Mouse (Mus musculus) limb, embryonic 11.5 days (tissue): ENCODE data around the gene Arsg. TPM values are rescaled to one million over a fixed set of nuclear protein-coding genes. Genes with fewer than 3 reads are reported as not detected.

ENCODE experiments used
- ATAC-seq: fragments of 200-750 bp; cut with Nextera tagmentation; 2 replicates; pipeline ENCODE4 v1.8.0; 2017; ENCODE audit warnings: low read depth; ENCODE audit not compliant: insufficient number of reproducible peaks, low FRiP score, low TSS enrichment
- DNase-seq: peaks from one replicate; pipeline ENCODE4 v3.0.0-alpha.2; 2015; ENCODE audit warnings: low spot score
- H3K27ac ChIP-seq: fragments of 300-500 bp; sonication (generic); replicated peaks from 2 replicates; pipeline ENCODE4 v1.5.1; 2014; ENCODE audit warnings: low read depth, mild to moderate bottlenecking, low read length
- H3K27me3 ChIP-seq: fragments of 300-500 bp; sonication (generic); 2 replicates; pipeline ENCODE4 v1.6.1; 2014; ENCODE audit warnings: mild to moderate bottlenecking, low read length, mixed read lengths; ENCODE audit not compliant: control insufficient read depth, insufficient read depth
- H3K36me3 ChIP-seq: fragments of 300-500 bp; sonication (generic); 2 replicates; pipeline ENCODE4 v1.6.1; 2014; ENCODE audit warnings: mild to moderate bottlenecking, low read length, moderate library complexity, mixed read lengths; ENCODE audit not compliant: control insufficient read depth, insufficient read depth
- H3K4me1 ChIP-seq: fragments of 300-500 bp; sonication (generic); 2 replicates; pipeline ENCODE4 v1.6.1; 2014; ENCODE audit warnings: low read length, mixed read lengths; ENCODE audit not compliant: control insufficient read depth, insufficient read depth
- H3K4me2 ChIP-seq: fragments of 300-500 bp; sonication (generic); 2 replicates; pipeline ENCODE4 v1.6.1; 2014; ENCODE audit warnings: low read depth, mild to moderate bottlenecking, moderate library complexity; ENCODE audit not compliant: severe bottlenecking
- H3K4me3 ChIP-seq: fragments of 300-500 bp; sonication (generic); 2 replicates; pipeline ENCODE4 v1.5.1; 2014; ENCODE audit warnings: low read depth, low read length
- H3K9ac ChIP-seq: fragments of 300-500 bp; sonication (generic); 2 replicates; pipeline ENCODE4 v1.6.1; 2014; ENCODE audit warnings: mild to moderate bottlenecking, low read length
- H3K9me3 ChIP-seq: fragments of 300-500 bp; sonication (generic); 2 replicates; pipeline ENCODE4 v1.6.1; 2016; ENCODE audit warnings: low read length; ENCODE audit not compliant: control insufficient read depth
- WGBS: fragments of 180-500 bp; shearing (Covaris S2); extraction: QIAGEN DNeasy Blood & Tissue Kit; methylation state at CpG from one replicate; pipeline ENCODE4 v1.1.7; 2014; 5-methylcytosine and 5-hydroxymethylcytosine counted together
- polyA plus RNA-seq: library from polyadenylated mRNA; unstranded; fragments of >200 nt; fragmentation: Nextera tagmentation; extraction: Ambion mirVana; gene quantifications from 2 replicates; pipeline ENCODE4 v1.2.1, GENCODE M21; 2014

The Arsg gene
- polyA plus RNA-seq, 1 experiment from 2014 or later = 1.6 TPM

GRCm38 (mm10) chr11:109594761-109595160 is 121.6 kb downstream of the Arsg start:
- no peak for ATAC-seq
- WGBS = 90% methylated on average over 8 of the region's 8 CpGs
- peaks cover 4% of the 10 kb centered on the region; the same call in 1 of the 2 replicates for H3K36me3 ChIP-seq
- H3K4me2 ChIP-seq = no peak overlapping the region
- no peak overlapping the region for H3K4me3 ChIP-seq
- H3K9ac ChIP-seq = no peak overlapping the region
- peaks cover 12% of the 10 kb centered on the region; the same call in 1 of the 2 replicates for H3K4me1 ChIP-seq
- H3K9me3 ChIP-seq = no peaks in the 10 kb centered on the region
- no peaks in the 10 kb centered on the region for H3K27me3 ChIP-seq
- H3K27ac ChIP-seq = no peak overlapping the region
- no peak for DNase-seq

DNA sequence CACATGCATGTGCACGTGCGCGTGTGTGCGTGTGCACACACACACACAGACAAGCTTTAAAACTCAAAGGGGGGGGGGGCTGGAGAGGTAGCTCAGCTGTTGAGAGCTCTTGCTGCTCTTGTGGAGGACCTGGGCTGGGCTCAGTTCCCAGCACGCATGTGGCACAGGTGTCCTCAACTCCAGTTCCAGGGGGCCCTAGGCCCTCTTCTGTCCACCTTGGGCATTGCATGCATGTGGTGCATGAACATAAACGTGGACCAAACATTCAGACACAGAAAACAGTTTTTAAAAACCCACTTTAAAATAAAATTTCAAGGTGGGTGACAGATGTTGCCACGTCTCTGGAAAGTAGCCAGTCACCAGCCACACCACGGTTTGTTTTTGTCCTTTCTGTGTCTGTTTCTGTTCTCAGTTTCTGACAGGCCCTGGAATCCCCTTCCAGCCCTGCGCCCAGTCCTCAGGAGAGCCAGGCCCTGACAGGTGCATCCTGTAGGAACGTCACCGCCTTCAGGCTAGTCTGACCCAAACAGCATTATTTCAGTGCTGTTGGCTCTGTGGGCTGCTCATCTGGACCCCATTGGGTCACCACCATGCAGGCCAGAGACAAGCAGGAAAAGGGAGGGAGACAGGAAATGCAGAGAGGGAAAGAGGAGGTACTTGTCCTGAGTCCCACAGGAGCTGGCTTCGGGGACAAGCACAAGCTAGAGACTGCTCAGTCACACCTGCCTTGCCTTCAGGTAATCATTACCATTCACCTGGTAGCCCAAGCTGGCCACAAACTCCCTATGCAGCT is 125.8 kb downstream of the Arsg start:
- Histone ChIP-seq H3K4me3 (no peak overlapping the region), H3K9me3 (no peaks in the 10 kb centered on the region), H3K4me2 (no peak overlapping the region), H3K27ac (no peak overlapping the region), H3K27me3 (no peaks in the 10 kb centered on the region), H3K9ac (no peak overlapping the region), H3K36me3 (peaks cover 4% of the 10 kb centered on the region; the same call in 1 of the 2 replicates), H3K4me1 (peaks cover 2% of the 10 kb centered on the region; the same call in 1 of the 2 replicates)
- no peak for DNase-seq
- no peak for ATAC-seq
- 83% methylated on average over 12 of the region's 12 CpGs for WGBS

DNA sequence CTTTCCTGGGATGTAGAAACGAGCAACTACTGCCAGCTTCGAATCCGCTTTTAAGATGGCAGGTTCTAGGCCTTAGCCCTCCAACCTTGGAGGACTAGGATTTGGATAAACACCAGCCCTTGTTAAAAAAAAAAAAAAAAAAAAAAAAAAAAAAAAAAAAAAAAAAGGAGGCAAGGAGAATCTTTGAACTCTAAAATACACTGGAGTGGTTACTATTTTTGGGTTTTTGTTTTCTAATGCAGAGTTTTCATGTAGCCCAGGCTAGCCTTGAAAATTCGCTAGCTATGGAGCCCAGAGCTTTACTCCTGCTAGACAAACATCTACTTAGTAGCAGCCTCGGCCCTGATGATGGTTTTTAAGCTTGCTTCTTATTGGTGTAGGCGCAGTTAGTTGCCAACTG is 134.4 kb downstream of the Arsg start:
- whole genome bisulfite sequencing = 88% methylated on average over 6 of the region's 6 CpGs
- DNase-seq (no peak), ATAC-seq (no peak)
- no peak overlapping the region for H3K4me2 ChIP-seq
- no peaks in the 10 kb centered on the region for H3K9me3 ChIP-seq
- H3K27me3 ChIP-seq = no peaks in the 10 kb centered on the region
- peaks cover 15% of the 10 kb centered on the region for H3K4me1 ChIP-seq
- H3K36me3 ChIP-seq = no peaks in the 10 kb centered on the region
- H3K27ac ChIP-seq = no peak overlapping the region
- no peak overlapping the region for H3K9ac ChIP-seq
- H3K4me3 ChIP-seq = no peak overlapping the region

DNA sequence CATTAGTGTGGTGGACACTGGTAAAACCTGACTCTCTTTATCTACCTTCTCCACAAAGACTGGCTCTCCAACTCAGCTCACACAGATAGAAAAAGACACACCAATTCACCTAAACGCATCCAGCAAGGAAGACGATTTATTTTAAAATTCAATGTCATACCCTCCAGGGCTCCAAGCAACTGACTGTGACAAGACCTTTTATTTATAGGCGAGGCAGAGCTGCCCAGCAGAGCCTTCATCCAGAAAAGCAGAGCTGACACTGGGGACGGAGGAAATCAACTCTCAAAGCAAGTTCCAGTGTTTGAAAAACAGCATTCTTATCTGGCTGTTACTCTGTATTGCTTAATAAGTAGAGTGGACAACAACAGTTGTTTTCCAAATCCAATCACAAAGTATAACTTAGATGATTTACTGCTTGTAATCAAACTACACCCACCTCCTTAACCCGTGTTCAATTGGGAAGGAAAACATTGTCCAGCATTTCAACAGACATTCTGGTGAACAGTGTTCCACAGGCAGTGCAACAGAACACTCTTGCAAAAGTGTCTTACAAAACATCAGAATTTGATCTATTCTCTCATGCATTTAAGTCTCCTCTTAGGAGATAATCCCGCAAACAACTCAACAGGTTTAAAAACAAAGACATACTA is 135.9 kb downstream of the Arsg start:
- Histone ChIP-seq H3K4me3 (no peak overlapping the region), H3K9me3 (no peaks in the 10 kb centered on the region), H3K4me2 (no peak overlapping the region), H3K27ac (no peak overlapping the region), H3K27me3 (no peaks in the 10 kb centered on the region), H3K4me1 (peaks cover 15% of the 10 kb centered on the region), H3K9ac (no peak overlapping the region), H3K36me3 (no peaks in the 10 kb centered on the region)
- DNase-seq (no peak), ATAC-seq (no peak)
- WGBS = 75% methylated on average over 6 of the region's 6 CpGs

DNA sequence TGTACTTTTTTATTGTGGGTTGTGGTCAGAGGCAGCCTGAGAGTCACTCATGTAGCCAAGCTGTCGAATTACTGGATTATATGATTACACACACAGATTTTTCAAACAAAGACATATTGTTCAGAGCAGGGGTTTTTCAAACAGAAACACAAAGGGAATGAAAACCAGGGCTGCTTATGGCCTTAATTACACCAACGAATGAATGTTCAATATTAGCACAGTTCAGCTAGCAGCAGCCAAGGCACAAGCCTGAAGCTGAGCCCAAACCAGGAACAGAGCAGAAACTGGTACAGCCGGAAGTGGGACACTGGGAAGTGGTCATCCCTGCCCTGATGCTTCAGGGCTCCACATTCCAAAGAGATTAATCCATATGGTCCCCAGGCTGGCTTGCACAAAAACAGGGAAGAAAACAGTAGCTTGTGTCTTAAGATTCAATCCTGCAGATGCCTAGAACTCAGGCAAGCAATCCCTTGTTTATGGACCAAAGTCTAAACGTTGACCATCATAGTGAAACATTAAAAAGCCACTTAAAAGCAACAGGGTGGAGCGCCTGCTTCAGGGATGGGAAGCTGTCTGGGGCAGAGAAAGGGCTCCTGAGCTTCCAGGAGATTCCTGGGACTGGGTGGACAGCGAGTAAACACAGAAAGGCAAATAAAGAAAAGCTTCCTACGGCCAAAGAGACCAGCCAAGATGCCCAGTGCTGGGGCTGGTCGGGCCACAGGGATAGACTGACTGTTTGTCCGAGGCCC is 137.0 kb downstream of the Arsg start:
- DNase-seq (no peak), ATAC-seq (no peak)
- no peaks in the 10 kb centered on the region for H3K36me3 ChIP-seq
- H3K4me2 ChIP-seq = peak overlapping the region; percentile 47
- 16% methylated on average over 9 of the region's 9 CpGs for WGBS
- H3K9me3 ChIP-seq = no peaks in the 10 kb centered on the region
- H3K27ac ChIP-seq = no peak overlapping the region
- peak overlapping the region; percentile 74 for H3K4me3 ChIP-seq
- H3K27me3 ChIP-seq = no peaks in the 10 kb centered on the region
- H3K4me1 ChIP-seq = peaks cover 15% of the 10 kb centered on the region
- H3K9ac ChIP-seq = peak overlapping the region; percentile 64

DNA sequence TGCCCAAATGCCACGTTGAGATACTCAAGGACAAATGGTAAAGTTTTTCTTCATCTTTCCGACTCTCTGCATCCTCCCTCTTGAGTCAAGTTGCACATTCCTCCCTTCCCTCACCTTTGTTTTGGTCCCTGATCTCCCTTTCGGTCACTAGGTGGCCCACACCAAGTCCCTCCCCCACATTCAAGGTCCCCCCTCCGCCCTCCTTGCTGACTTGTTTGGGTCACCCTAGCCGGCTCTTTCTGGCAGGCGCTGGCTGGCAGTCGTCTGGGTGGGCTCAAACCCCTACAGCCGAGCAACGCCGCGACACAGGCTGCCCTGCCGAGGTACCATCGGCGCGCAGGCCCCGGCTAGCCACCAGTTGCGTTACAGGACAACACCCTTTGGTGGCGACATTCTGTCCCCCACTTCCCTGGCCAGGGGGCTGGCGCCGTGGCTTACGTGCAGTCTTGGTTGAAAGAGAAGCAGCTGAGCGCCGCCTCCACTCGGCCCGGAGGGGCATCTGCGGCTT is 137.7 kb downstream of the Arsg start:
- peak overlapping the region; percentile 31 for H3K27ac ChIP-seq
- peak overlapping the region; percentile 47 for H3K4me2 ChIP-seq
- peak overlapping the region; percentile 74 for H3K4me3 ChIP-seq
- H3K9ac ChIP-seq = peak overlapping the region; percentile 64
- H3K27me3 ChIP-seq = no peaks in the 10 kb centered on the region
- WGBS = 0% methylated on average over 26 of the region's 26 CpGs
- no peaks in the 10 kb centered on the region for H3K36me3 ChIP-seq
- no peak for DNase-seq
- no peaks in the 10 kb centered on the region for H3K9me3 ChIP-seq
- H3K4me1 ChIP-seq = peaks cover 15% of the 10 kb centered on the region
- ATAC-seq = peak; percentile 39

- peaks cover 17% of the 10 kb centered on the region for H3K4me1 ChIP-seq
- H3K4me3 ChIP-seq = peak within 1 kb of the TSS; percentile 74
- H3K4me2 ChIP-seq = peak within 1 kb of the TSS; percentile 47
- no peaks in the 10 kb centered on the region for H3K27me3 ChIP-seq
- ATAC-seq (peak; percentile 97), DNase-seq (peak; percentile 97)
- under 1% methylated on average over 58 of the region's 58 CpGs for WGBS
- H3K9me3 ChIP-seq = no peaks in the 10 kb centered on the region
- H3K27ac ChIP-seq = peak within 1 kb of the TSS; percentile 31
- H3K36me3 ChIP-seq = no peaks in the 10 kb centered on the region
- H3K9ac ChIP-seq = peak within 1 kb of the TSS; percentile 64
Observed at GRCm38 (mm10) chr11:109611303-109612149, 138.4 kb downstream of the Arsg start, which contains the start of gene Wipi1. Gene Wipi1 (minus strand): TSS chr11:109611967.
